Mouse (Mus musculus) kidney, adult 2 months (tissue): Measurements from ENCODE around the gene Lect2.

ENCODE experiments used
- CTCF ChIP-seq: fragments of 200-500 bp; conservative IDR thresholded peaks from 2 replicates; pipeline ENCODE4 v1.5.1; 2011; ENCODE audit warnings: low read depth, mild to moderate bottlenecking, control low read depth, low read length, moderate library complexity, mixed read lengths; ENCODE audit not compliant: insufficient read depth, insufficient read length
- POLR2A ChIP-seq: fragments of 200-500 bp; IDR thresholded peaks from one replicate; pipeline ENCODE4 v1.6.1; 2011; ENCODE audit warnings: low read depth, low read length, control low read depth

GRCm38 (mm10) chr13:56516311-56516710, 32.0 kb downstream of the Lect2 start:
- TF ChIP-seq CTCF (no peak), POLR2A (no peak)
